Mouse (Mus musculus) granulocyte monocyte progenitor cell, adult 5-6 weeks (primary cell): ENCODE measurements around the gene Hhipl1. TPM values are rescaled to one million over a fixed set of nuclear protein-coding genes. Genes with fewer than 3 reads are reported as not detected.
A peak's percentile ranks its signal among the peaks of the same experiment; 100 is the strongest.

ENCODE experiments used
- ATAC-seq: replicated peaks from 2 replicates; pipeline ENCODE4 v1.8.0; 2016; ENCODE audit warnings: mild to moderate bottlenecking, moderate TSS enrichment, inconsistent platforms; ENCODE audit not compliant: poor library complexity, severe bottlenecking
- total RNA-seq, 2 experiments: library from RNA; stranded (forward) in 1 of 2; stranded (reverse) in 1 of 2; fragments of 200-712, 200-1000 nt in 1 of 2; fragments of >200 nt in 1 of 2; fragmentation: Nextera tagmentation in 1 of 2; gene quantifications; 2 replicates each; pipeline ENCODE4 v1.2.3; 2014 to 2017

Gene Hhipl1
- total RNA-seq (2014; fragmentation: Nextera tagmentation) (not detected in 2 replicates), total RNA-seq (2017) (not detected in 2 replicates)

GRCm38 (mm10) chr12:108305812-108306794 is at the start of gene Hhipl1:
TSS of gene Hhipl1 (plus strand) at chr12:108306270.
- 0 out of 2 replicates have a peak, but pooled peaks have one; percentile 23 for ATAC-seq

DNA sequence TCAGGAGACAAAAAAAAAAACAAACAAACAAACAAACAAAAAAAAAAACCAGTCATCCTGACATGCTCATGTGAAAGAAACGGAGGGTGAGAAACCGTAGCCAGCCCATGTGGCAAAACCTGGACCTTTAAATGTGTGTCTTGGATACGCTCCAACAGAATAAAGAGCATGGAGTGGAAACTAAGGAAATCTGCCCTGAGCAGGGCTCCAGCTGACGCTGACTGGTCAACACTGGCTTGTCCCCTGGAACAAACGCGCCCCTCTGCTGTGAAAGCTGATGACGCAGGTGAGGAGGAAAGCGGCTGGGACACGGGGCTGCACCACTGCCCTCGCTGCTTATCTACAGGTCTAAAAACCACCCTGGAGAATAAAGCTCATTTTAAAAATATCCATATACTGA is 49.3 kb upstream of the Hhipl1 start:
- no peak for ATAC-seq

DNA sequence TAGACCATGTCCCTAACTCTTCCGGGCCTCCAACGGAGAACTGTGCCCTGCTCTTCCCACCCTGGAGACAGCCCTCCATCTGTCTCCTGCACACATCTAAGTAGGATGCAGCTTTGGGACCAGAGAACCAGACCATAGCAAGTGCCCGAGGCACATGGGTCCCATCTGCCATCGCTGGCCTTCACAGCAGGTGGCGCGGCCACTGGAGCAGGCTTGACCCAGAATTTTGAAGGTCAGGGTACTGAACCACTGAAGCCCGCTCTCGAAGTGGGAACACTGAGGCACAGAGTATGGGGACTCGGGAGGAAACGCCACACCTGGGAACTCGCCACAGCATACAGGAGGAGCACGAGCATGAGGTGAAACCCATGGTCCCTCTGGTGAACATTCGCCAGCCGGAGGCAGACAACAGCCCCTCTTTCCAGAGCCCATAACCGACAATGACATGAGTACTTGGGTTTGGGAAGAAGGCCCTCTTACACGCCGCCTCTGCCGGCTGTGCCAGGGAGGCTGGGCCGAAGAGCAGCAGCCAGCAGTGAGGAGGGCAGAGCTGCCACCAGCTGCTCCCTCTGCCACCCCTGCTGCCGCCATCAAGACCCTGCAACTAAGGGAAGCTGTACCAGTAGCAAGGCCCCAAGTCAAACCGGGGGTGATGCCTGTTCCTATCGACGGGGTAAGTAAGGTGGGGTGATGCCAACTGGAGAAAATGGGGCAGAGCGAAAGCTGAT is 46.6 kb upstream of the Hhipl1 start:
- no peak for ATAC-seq

- no peak for ATAC-seq
Measured at GRCm38 (mm10) chr12:108260950-108261349, 45.1 kb upstream of the Hhipl1 start.

DNA sequence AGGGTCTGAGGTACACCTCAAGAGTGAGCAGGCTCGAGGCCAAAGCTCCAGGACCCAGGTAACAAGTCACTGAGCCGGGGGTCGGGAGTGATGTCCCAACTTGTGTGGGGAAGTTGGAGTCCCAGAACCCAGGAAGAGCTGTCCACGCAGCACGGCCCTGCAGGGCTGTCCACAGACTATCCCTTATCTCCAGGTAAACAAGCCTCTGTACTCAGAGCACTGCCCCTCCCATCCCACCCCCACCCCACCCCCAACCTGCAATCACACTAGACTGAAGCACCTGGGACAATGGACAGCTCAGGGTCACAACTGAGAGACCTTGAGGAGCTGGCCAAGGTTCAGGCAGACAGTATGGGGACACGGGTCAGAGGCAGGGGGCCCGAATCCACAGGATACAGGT is 41.2 kb upstream of the Hhipl1 start:
- ATAC-seq, result no peak

DNA sequence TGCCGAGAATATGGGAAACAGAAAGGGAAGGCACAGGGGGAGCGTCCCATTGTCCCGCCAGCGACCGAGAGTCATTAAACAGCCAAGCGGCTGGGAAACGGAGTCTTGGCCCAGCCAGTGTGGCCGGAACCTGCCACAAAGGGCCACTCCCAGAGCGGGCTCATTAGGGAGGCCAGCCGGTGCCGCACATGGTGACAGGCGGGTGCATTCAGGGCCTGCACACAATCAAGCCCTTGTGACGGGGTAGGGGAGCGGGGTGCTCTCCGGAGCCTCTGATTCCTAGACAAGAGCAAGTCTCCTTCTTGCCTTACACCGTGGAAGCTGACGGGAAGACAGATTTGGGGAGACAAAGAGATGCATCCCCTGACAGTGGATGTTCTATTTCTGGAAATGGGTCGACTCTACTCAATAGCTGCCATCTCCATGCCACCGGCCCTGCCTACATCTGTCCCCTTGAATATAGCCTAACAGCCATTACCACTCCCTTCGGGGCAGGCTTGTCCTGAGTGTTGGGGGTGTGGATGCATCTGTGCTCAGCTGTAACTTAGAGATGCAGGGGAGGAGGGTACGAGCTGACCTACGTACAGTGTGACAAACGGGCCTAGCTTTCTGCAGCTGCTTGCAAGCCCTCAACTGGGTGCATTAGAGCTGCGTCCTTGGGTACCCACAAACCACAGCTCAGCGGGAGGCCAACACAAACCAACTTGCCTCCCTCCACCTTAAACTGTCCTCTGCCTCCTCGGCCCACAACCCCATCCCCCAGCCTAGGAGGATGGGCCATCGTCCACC is 40.0 kb upstream of the Hhipl1 start:
- ATAC-seq, result no peak

- ATAC-seq, result no peak
Measured at GRCm38 (mm10) chr12:108267653-108268052, 38.4 kb upstream of the Hhipl1 start.

- no peak for ATAC-seq
Measured at GRCm38 (mm10) chr12:108268970-108269369, 37.1 kb upstream of the Hhipl1 start.

GRCm38 (mm10) chr12:108269699-108270098 is 36.4 kb upstream of the Hhipl1 start:
- ATAC-seq, result no peak; the same call in 1 of the 2 replicates

GRCm38 (mm10) chr12:108270240-108270919 is 35.7 kb upstream of the Hhipl1 start:
- no peak for ATAC-seq

- no peak for ATAC-seq
Measured at GRCm38 (mm10) chr12:108271351-108272142, 34.5 kb upstream of the Hhipl1 start.

- ATAC-seq, result no peak
Measured at GRCm38 (mm10) chr12:108272143-108272635, 33.9 kb upstream of the Hhipl1 start.

DNA sequence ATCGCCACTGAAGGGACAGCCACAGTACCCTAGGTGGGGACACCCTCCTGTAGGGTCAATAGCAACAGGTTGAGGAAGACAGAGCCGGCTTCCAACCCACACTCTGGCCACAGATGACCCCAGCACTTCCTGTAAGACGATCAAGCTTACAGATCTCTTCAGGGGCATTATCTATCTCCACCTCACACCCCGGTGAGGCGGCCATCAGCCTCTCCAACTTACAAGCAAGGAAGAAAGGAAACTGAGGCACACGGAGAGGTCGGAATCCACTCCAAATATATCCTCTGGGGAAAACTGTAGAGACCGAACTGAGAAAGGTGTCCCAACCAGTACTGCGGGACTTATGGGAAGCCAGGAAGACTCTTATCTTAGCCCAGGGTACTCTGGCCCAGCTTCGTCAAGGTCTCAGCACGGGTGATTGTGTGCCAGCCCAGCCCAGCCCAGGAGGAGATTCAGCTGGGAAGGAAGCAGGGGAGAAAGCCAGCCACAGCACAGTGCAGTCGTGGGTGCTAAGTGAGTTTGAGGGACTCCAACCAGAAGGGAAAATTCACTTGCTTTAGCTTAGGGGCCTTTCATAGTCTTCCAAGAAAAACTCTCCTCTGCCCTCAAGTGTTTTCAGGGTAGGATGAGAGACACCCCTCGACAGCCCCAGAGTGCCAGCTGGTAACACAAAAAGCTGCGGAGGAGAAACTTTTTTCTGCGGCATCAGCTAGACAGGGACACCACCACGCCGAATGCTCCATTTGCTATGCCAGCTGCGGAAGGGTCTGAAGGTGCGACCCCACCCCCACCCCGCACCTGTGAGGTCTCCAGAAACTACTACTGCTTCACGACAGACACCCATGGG is 32.4 kb upstream of the Hhipl1 start:
- ATAC-seq, result no peak

DNA sequence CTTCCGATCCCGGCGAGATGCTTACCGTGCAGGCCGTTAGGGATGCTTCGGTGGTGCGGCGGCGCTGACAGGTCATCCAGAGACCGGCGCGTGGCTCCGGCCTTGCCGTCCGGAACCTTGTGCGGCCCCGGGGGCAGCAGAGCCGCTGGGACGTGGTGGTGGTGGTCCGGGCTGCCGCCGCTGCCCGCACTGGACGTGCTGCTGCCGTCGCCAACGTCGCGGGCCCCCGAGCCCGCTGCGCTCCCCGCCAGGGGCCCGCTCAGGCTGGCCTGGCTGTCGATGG is 31.8 kb upstream of the Hhipl1 start:
- no peak for ATAC-seq

DNA sequence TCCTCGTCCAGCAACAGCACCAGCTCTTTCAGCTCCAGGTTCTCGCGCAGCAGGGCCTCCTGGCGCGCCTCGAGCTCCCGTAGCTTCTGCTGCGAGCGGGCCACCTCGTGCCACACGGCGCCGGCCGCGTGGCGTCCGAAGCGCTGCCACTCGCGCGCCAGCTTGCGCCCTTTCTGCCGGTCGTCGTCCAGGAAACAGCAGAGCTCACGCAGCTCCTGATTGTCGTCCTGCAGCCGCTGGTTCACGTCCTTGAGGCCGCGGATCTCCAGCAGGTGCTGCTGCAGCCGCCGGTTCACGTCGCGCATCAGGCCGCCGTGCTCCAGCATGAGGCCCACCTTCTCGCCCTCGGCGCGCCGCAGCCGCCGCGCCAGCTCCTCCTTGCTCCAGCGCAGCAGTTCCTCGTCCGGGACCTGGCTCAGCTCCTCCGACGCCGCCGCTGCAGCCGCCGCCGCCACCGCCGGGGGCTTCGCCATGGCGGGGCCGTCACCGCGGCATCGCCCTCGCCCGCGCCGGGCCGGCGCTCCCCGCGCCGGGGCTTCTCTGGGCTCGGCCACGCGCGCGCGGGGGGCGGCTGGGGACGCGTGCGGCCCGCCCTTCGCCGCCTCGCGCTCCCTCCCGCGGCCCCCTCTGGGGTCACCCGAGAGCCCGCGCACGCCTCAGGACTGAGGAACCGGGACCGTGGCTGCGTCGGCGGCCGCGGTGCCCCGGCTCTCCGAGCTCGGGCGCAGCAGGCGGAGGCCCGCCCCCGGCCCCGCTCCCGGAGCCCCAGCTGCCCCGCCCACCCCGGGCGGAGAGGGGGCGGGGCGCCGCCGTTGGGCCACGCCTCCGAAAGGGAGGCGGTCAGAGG is 31.2 kb upstream of the Hhipl1 start, which contains the start of gene Ccdc85c:
TSS of gene Ccdc85c (minus strand) at position 765 of the 847 bp plus-strand sequence.
- ATAC-seq, result no peak; the same call in 1 of the 2 replicates

DNA sequence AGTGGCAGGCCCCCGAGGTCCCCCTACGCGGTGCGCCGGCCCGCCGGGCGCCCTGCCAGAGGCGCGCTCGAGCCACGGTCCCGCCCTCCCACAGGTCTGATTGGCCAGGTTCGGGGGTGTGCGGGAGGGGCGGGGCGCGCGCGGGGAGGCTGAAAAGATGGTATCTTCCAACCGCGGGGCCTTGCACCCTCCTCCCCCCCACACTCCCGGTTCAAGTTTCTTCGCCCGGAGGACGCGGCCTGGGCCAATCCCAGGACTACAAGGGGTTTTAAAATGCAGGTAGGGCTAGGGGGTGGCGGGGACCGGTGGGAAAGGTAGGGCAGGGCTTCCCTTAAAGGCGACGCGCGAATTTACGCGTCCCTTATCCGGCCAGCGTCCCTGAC is 30.6 kb upstream of the Hhipl1 start:
- ATAC-seq, result peak; percentile 86
